Mouse (Mus musculus): ENCODE measurements around the gene Slc1a3. TPM values are rescaled to one million over a fixed set of nuclear protein-coding genes. Genes with fewer than 3 reads are reported as not detected.

Slc1a3 gene
- polyA plus RNA-seq, 1 experiment from 2014 or later, result 50.2 TPM

DNA sequence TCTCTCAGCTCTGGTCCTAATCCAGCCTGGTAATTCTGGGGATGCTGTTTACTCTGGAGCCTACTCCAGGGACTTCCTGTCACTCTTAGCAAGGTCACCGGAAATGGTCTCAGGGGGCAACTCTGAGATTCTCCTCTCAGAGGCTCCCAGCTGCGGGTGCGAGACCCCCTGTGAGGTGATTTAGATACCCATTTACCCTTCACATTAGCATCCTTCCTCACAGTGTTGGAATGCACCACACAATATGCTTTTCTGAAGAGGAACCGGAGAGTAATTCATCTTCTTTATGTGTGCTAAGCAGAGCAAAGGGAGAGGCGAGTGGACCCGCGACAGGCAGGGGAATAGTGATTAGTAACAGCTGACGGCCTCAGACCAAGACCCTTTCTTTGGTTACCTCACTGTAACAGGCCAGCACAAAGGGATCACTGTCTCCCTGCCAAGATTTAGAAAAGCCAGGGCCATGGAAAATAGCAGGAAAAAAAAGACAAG, 51.0 kb downstream of the Slc1a3 start:
- no peaks in the 10 kb centered on the region for H3K9me3 ChIP-seq (ENCODE audit: control insufficient read depth, low read length)
- no peaks in the 10 kb centered on the region for H3K36me3 ChIP-seq (ENCODE audit: control insufficient read depth, insufficient read depth, low read length)
- no peak overlapping the region for H3K4me3 ChIP-seq (ENCODE audit: low read depth, low read length)
- no peak overlapping the region for H3K4me2 ChIP-seq (replicated peaks; ENCODE audit: low read depth, low read length)
- no peaks in the 10 kb centered on the region for H3K27me3 ChIP-seq (ENCODE audit: control insufficient read depth, insufficient read depth, low read length)
- peak; percentile 90 for ATAC-seq (ENCODE audit: low FRiP score)
- no peak overlapping the region for H3K9ac ChIP-seq (ENCODE audit: low read depth, low read length)
- WGBS, result 4% methylated on average over 8 of the region's 8 CpGs
- peak overlapping the region; percentile 73; the same call in 1 of the 2 replicates for H3K27ac ChIP-seq (ENCODE audit: low read depth, low read length)
- peaks cover 9% of the 10 kb centered on the region; the same call in 1 of the 2 replicates for H3K4me1 ChIP-seq (replicated peaks; ENCODE audit: control insufficient read depth, insufficient read depth, low read length)
- DNase-seq (ENCODE audit: low spot score), result peak; percentile 64

DNA sequence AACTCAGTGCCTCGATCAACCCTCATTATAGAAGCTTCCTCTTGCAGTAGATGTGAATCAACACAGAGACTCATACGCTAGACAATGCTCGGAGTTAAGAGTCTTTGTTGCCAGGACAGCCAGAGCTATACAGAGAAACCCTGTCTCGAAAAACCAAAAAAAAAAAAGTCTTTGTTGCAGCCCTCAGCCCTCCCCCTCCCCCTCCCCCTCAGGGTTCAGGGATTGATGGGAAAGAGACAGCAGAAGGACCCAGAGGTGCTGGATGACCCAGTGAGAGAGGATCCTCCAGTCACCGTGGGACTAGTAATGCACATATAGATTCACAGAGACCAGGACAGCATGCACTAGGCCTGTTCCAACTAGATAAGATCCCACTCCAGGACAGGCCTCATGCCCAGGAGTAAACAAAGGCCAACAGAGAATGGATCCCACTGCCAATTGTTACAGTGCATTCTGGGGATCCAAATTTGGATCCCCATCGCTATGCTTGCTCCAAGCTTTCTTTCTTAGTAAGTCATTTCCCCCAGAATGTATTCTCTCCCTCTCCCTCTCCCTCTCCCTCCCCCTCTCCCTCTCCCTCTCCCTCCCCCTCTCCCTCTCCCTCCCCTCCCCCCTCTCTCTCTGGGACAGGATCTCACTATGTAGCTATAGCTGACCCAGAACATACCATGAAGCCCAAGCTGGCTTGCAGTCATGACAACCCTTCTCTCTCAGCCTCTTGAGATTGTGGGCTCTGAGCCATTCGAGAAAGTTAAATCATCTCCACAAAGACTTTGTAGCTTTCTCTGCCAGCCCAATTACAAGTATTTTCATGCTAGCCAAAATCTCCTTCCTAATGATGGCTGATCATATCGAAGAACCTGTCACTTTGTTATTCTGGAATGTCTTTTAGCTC, 52.2 kb downstream of the Slc1a3 start:
- peaks cover 9% of the 10 kb centered on the region; the same call in 1 of the 2 replicates for H3K4me1 ChIP-seq (replicated peaks; ENCODE audit: control insufficient read depth, insufficient read depth, low read length)
- H3K27ac ChIP-seq (ENCODE audit: low read depth, low read length), result no peak overlapping the region
- 61% methylated on average over 8 of the region's 8 CpGs for WGBS
- H3K9me3 ChIP-seq (ENCODE audit: control insufficient read depth, low read length), result no peaks in the 10 kb centered on the region
- ATAC-seq (ENCODE audit: low FRiP score) (peak; percentile 30; the same call in 1 of the 2 replicates), DNase-seq (ENCODE audit: low spot score) (peak; percentile 37)
- H3K27me3 ChIP-seq (ENCODE audit: control insufficient read depth, insufficient read depth, low read length), result no peaks in the 10 kb centered on the region
- H3K4me3 ChIP-seq (ENCODE audit: low read depth, low read length), result no peak overlapping the region
- no peak overlapping the region for H3K9ac ChIP-seq (ENCODE audit: low read depth, low read length)
- no peaks in the 10 kb centered on the region for H3K36me3 ChIP-seq (ENCODE audit: control insufficient read depth, insufficient read depth, low read length)
- H3K4me2 ChIP-seq (replicated peaks; ENCODE audit: low read depth, low read length), result no peak overlapping the region

DNA sequence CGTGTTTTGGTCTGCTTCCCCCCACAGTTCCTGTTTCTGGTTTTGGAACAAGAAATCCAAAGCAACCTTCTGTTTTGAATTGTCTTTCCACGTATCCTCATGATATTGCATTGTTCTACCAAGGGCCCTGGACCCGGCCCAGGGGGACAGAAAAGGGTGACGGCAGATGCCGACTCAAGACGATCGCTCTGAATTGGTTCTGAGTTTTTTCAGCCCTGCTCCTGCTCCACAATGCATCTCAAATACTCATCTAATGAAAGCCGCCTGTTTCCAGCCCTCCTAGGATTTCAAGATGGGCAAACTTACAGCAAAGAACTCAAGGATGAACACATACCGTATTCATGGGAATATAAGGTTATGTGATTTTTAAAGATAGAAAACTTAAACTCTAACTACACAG, 55.3 kb downstream of the Slc1a3 start:
- WGBS, result 64% methylated on average over 9 of the region's 9 CpGs
- Histone ChIP-seq H3K9me3 (ENCODE audit: control insufficient read depth, low read length) (no peaks in the 10 kb centered on the region), H3K4me2 (replicated peaks; ENCODE audit: low read depth, low read length) (no peak overlapping the region), H3K27ac (ENCODE audit: low read depth, low read length) (0 out of 2 replicates have a peak overlapping the region, but pooled peaks have one; percentile 33), H3K4me1 (replicated peaks; ENCODE audit: control insufficient read depth, insufficient read depth, low read length) (peaks cover 6% of the 10 kb centered on the region; the same call in 1 of the 2 replicates), H3K9ac (ENCODE audit: low read depth, low read length) (no peak overlapping the region), H3K27me3 (ENCODE audit: control insufficient read depth, insufficient read depth, low read length) (no peaks in the 10 kb centered on the region), H3K36me3 (ENCODE audit: control insufficient read depth, insufficient read depth, low read length) (no peaks in the 10 kb centered on the region), H3K4me3 (ENCODE audit: low read depth, low read length) (no peak overlapping the region)
- DNase-seq (ENCODE audit: low spot score), result no peak
- no peak for ATAC-seq (ENCODE audit: low FRiP score)

DNA sequence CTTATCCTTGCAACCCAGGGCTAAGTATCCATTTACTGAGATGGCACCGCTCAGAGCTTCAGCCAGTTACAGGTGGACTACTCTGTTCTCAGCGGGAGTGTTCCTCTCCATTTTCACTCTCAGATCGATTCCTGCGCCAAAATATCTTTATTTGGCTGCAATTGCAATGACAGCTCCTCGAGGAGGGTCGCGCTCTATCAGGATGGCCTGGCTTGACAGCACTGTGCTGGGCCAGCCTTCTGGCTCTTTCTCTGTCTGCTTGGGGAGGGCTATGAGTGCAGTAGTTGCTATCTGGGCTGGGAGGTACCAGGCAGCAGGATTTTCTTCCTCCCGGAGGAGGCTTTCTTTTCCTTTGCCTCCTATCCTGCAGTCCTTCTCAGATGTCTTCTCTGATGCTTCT, 57.9 kb downstream of the Slc1a3 start:
- H3K4me1 ChIP-seq (replicated peaks; ENCODE audit: control insufficient read depth, insufficient read depth, low read length), result no peaks in the 10 kb centered on the region
- DNase-seq (ENCODE audit: low spot score) (no peak), ATAC-seq (ENCODE audit: low FRiP score) (no peak)
- no peaks in the 10 kb centered on the region for H3K9me3 ChIP-seq (ENCODE audit: control insufficient read depth, low read length)
- 88% methylated on average over 8 of the region's 8 CpGs for WGBS
- no peak overlapping the region for H3K27ac ChIP-seq (ENCODE audit: low read depth, low read length)
- no peak overlapping the region for H3K9ac ChIP-seq (ENCODE audit: low read depth, low read length)
- no peak overlapping the region for H3K4me3 ChIP-seq (ENCODE audit: low read depth, low read length)
- H3K27me3 ChIP-seq (ENCODE audit: control insufficient read depth, insufficient read depth, low read length), result no peaks in the 10 kb centered on the region
- H3K4me2 ChIP-seq (replicated peaks; ENCODE audit: low read depth, low read length), result no peak overlapping the region
- no peaks in the 10 kb centered on the region for H3K36me3 ChIP-seq (ENCODE audit: control insufficient read depth, insufficient read depth, low read length)

DNA sequence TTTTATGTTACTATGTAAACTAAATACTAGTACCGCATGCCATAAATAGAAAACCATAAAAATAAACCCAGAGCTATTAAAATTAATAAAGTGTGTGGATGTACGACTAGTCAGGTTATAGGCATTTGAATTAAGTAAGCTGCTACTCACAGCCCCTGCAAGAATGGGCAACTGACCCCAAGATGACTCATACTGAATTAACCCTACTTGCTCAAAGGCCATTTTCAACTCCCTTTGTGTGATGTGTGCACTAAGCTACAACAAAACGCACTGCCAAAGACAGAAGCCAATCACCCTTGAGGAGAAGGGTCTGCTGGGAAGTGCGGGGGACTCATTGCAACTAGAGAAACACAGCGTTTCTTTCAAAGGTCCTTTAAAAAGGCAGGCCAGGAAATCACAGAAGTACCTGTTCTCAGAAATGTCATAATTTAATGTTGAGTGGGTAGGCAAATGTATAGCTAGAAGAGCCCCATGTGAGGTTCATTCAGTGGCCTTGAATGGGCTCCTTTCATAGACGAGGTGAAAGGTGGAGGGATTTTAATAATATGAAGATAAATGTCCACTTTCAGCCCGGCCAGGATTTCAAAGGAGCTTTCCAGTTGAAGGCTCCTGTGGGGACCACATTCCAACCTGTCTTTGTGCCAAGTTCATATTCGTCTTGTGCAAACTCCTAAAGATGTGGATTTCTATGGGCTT, 66.4 kb downstream of the Slc1a3 start:
- H3K27ac ChIP-seq (ENCODE audit: low read depth, low read length), result no peak overlapping the region
- 62% methylated on average over 8 of the region's 8 CpGs for WGBS

DNA sequence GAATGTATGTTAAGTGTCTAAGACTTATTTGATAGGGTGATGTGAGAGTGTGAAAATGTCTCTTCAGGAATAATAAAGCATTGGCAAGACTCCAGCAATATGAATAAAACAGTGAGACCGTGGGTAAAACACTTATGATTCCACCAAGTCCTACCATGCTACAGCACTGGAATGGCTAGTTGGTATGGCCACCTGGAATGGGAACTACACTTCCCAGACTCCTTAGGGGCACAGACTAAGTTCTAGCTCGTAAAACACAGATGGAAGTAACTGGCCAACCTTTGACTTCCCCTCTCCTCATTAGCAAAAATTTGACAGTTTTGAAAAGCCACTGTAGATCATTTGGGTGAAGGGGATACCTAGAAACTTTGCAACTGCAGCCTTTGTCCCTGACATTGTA, 70.7 kb downstream of the Slc1a3 start:
- WGBS, result 80% methylated on average over 2 of the region's 2 CpGs
- ATAC-seq (ENCODE audit: low FRiP score) (no peak), DNase-seq (ENCODE audit: low spot score) (no peak)

More for the DNA sequence above, 66.4 kb downstream of the Slc1a3 start:
- Histone ChIP-seq H3K36me3 (ENCODE audit: control insufficient read depth, insufficient read depth, low read length) (no peaks in the 10 kb centered on the region), H3K4me1 (replicated peaks; ENCODE audit: control insufficient read depth, insufficient read depth, low read length) (no peaks in the 10 kb centered on the region), H3K9ac (ENCODE audit: low read depth, low read length) (no peak overlapping the region), H3K27me3 (ENCODE audit: control insufficient read depth, insufficient read depth, low read length) (no peaks in the 10 kb centered on the region), H3K4me3 (ENCODE audit: low read depth, low read length) (no peak overlapping the region), H3K4me2 (replicated peaks; ENCODE audit: low read depth, low read length) (no peak overlapping the region), H3K9me3 (ENCODE audit: control insufficient read depth, low read length) (no peaks in the 10 kb centered on the region)
- no peak for ATAC-seq (ENCODE audit: low FRiP score)
- DNase-seq (ENCODE audit: low spot score), result no peak

DNA sequence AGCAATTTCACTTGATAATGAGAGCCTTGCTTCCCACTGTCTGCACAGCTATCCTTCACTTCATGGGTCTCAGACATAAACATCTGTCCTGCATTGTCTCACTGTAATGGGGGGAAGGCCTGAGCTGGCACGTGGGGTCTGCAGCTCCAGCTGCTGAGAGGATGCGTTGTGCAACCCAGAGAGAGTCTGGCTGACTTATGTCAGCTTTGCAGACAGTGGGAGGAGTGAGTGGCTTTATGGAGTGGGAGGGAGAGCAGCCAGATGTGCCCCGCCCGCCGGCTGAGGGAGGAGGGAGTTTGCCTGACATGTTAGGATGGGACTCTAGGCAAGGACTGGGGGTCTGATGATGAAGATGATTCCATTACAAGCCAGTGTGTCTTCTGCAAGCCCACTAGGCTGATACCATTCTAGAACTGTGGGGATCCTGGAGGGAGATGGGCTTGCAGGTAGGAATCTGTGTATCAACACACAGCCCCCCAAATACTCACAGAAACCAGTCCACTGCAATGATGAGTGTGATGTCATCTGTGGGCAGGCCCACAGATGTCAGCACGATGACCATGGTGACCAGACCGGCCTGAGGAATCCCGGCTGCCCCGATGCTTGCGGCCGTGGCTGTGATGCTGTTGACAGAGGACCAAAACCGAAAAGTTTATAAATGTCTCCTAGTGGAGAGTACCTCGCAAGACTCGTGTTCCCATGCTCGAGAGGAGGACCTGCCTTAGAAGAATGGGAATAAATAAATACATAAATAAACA, 71.8 kb downstream of the Slc1a3 start:
- H3K4me1 ChIP-seq (replicated peaks; ENCODE audit: control insufficient read depth, insufficient read depth, low read length), result no peaks in the 10 kb centered on the region
- no peak overlapping the region for H3K9ac ChIP-seq (ENCODE audit: low read depth, low read length)
- no peaks in the 10 kb centered on the region for H3K9me3 ChIP-seq (ENCODE audit: control insufficient read depth, low read length)
- H3K27ac ChIP-seq (ENCODE audit: low read depth, low read length), result no peak overlapping the region
- no peak for ATAC-seq (ENCODE audit: low FRiP score)
- H3K4me2 ChIP-seq (replicated peaks; ENCODE audit: low read depth, low read length), result no peak overlapping the region
- no peaks in the 10 kb centered on the region for H3K36me3 ChIP-seq (ENCODE audit: control insufficient read depth, insufficient read depth, low read length)
- WGBS, result 91% methylated on average over 15 of the region's 15 CpGs
- no peak for DNase-seq (ENCODE audit: low spot score)
- no peak overlapping the region for H3K4me3 ChIP-seq (ENCODE audit: low read depth, low read length)
- H3K27me3 ChIP-seq (ENCODE audit: control insufficient read depth, insufficient read depth, low read length), result no peaks in the 10 kb centered on the region

More for the DNA sequence above, 70.7 kb downstream of the Slc1a3 start:
- no peaks in the 10 kb centered on the region for H3K9me3 ChIP-seq (ENCODE audit: control insufficient read depth, low read length)
- no peaks in the 10 kb centered on the region for H3K36me3 ChIP-seq (ENCODE audit: control insufficient read depth, insufficient read depth, low read length)
- H3K4me2 ChIP-seq (replicated peaks; ENCODE audit: low read depth, low read length), result no peak overlapping the region
- no peaks in the 10 kb centered on the region for H3K27me3 ChIP-seq (ENCODE audit: control insufficient read depth, insufficient read depth, low read length)
- H3K9ac ChIP-seq (ENCODE audit: low read depth, low read length), result no peak overlapping the region
- no peaks in the 10 kb centered on the region for H3K4me1 ChIP-seq (replicated peaks; ENCODE audit: control insufficient read depth, insufficient read depth, low read length)
- H3K4me3 ChIP-seq (ENCODE audit: low read depth, low read length), result no peak overlapping the region
- H3K27ac ChIP-seq (ENCODE audit: low read depth, low read length), result no peak overlapping the region

DNA sequence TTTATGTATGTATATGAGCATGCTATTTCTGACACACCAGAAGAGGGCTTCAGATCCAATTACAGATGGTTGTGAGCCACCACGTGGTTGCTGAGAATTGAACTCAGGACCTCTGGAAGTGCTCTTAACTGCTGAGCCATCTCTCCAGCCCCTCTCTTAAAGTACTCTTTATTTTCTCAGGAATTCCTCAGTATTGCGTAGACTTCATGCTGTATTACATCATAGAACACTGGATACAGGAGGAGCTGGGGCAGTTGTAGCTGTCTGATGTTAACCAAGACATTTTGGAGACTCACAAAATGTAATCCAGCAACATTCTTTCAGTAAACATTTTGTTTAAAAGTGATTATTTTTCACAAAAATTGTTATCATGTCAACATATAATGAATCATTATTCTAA, 73.3 kb downstream of the Slc1a3 start:
- Histone ChIP-seq H3K9ac (ENCODE audit: low read depth, low read length) (no peak overlapping the region), H3K4me1 (replicated peaks; ENCODE audit: control insufficient read depth, insufficient read depth, low read length) (no peaks in the 10 kb centered on the region), H3K27ac (ENCODE audit: low read depth, low read length) (no peak overlapping the region), H3K4me2 (replicated peaks; ENCODE audit: low read depth, low read length) (no peak overlapping the region), H3K4me3 (ENCODE audit: low read depth, low read length) (no peak overlapping the region), H3K27me3 (ENCODE audit: control insufficient read depth, insufficient read depth, low read length) (no peaks in the 10 kb centered on the region), H3K9me3 (ENCODE audit: control insufficient read depth, low read length) (no peaks in the 10 kb centered on the region), H3K36me3 (ENCODE audit: control insufficient read depth, insufficient read depth, low read length) (no peaks in the 10 kb centered on the region)
- 90% methylated on average over 2 of the region's 2 CpGs for WGBS
- DNase-seq (ENCODE audit: low spot score) (no peak), ATAC-seq (ENCODE audit: low FRiP score) (no peak)

Measured in hindbrain, embryonic 11.5 days (tissue).